Mouse (Mus musculus) ES-Bruce4 (cell line): ENCODE measurements around the gene Ing3. TPM values are rescaled to one million over a fixed set of nuclear protein-coding genes. Genes with fewer than 3 reads are reported as not detected.

ENCODE experiments used
- H3K27ac ChIP-seq: 2 replicates; pipeline ENCODE4 v1.5.1; 2012; ENCODE audit warnings: low read length, inconsistent platforms; ENCODE audit not compliant: insufficient read depth
- H3K27me3 ChIP-seq: 2 replicates; pipeline ENCODE4 v1.6.1; 2012; ENCODE audit warnings: mild to moderate bottlenecking, low read length, inconsistent platforms; ENCODE audit not compliant: control insufficient read depth, poor library complexity, insufficient read depth, severe bottlenecking
- H3K36me3 ChIP-seq: 2 replicates; pipeline ENCODE4 v1.6.1; 2012; ENCODE audit warnings: inconsistent platforms, mild to moderate bottlenecking, low read length, moderate library complexity; ENCODE audit not compliant: control insufficient read depth, poor library complexity, insufficient read depth, severe bottlenecking
- H3K4me1 ChIP-seq: one replicate; pipeline ENCODE4 v1.8.1; 2011; ENCODE audit warnings: low read length; ENCODE audit not compliant: control insufficient read depth, insufficient read depth
- H3K4me3 ChIP-seq: 2 replicates; pipeline ENCODE4 v1.5.1; 2011; ENCODE audit warnings: low read depth, mild to moderate bottlenecking, low read length
- H3K9ac ChIP-seq: 2 replicates; pipeline ENCODE4 v1.6.1; 2012; ENCODE audit warnings: low read depth, mild to moderate bottlenecking, inconsistent platforms; ENCODE audit not compliant: poor library complexity, severe bottlenecking
- H3K9me3 ChIP-seq: replicated peaks from 2 replicates; pipeline ENCODE4 v1.6.1; 2012; ENCODE audit warnings: mild to moderate bottlenecking, low read length, inconsistent platforms; ENCODE audit not compliant: control insufficient read depth, poor library complexity, insufficient read depth, severe bottlenecking
- CTCF ChIP-seq: IDR thresholded peaks from one replicate; pipeline ENCODE4 v1.8.1; 2011; ENCODE audit warnings: low read depth, low read length
- EP300 ChIP-seq: IDR thresholded peaks from 2 replicates; pipeline ENCODE4 v1.6.1; 2011; ENCODE audit warnings: low read depth, low read length; ENCODE audit not compliant: insufficient read depth
- POLR2A ChIP-seq: IDR thresholded peaks from one replicate; pipeline ENCODE4 v1.8.1; 2011; ENCODE audit warnings: low read length; ENCODE audit not compliant: insufficient read depth
- polyA plus RNA-seq: library from polyadenylated mRNA; stranded (reverse); fragments of >200 nt; gene quantifications from 2 replicates; pipeline ENCODE4 v1.2.4, GENCODE M21; 2011; ENCODE audit warnings: low read depth; ENCODE audit not compliant: missing spikeins, insufficient read depth, insufficient read length

Gene Ing3
- polyA plus RNA-seq, 1 experiment: 26.1 TPM

GRCm38 (mm10) chr6:22020696-22021095, 71.3 kb downstream of the Ing3 start:
- H3K36me3 ChIP-seq: no peaks in the 10 kb centered on the region

GRCm38 (mm10) chr6:22021315-22021714, 71.9 kb downstream of the Ing3 start:
- no peak for TF ChIP-seq POLR2A
- TF ChIP-seq CTCF: no peak
- no peak for TF ChIP-seq EP300
- no peaks in the 10 kb centered on the region for H3K9me3 ChIP-seq
- H3K27ac ChIP-seq: no peak overlapping the region
- no peaks in the 10 kb centered on the region for H3K27me3 ChIP-seq
- H3K4me1 ChIP-seq: peaks cover 2% of the 10 kb centered on the region
- H3K9ac ChIP-seq: no peak overlapping the region
- H3K4me3 ChIP-seq: no peak overlapping the region
- no peaks in the 10 kb centered on the region for H3K36me3 ChIP-seq

More at GRCm38 (mm10) chr6:22020696-22021095, 71.3 kb downstream of the Ing3 start:
- Histone ChIP-seq H3K27ac (no peak overlapping the region), H3K9ac (no peak overlapping the region), H3K4me1 (peaks cover 2% of the 10 kb centered on the region), H3K27me3 (no peaks in the 10 kb centered on the region), H3K9me3 (no peaks in the 10 kb centered on the region), H3K4me3 (no peak overlapping the region)
- TF ChIP-seq EP300 (no peak), CTCF (no peak), POLR2A (no peak)

- Histone ChIP-seq H3K36me3 (no peaks in the 10 kb centered on the region), H3K27me3 (no peaks in the 10 kb centered on the region), H3K9me3 (no peaks in the 10 kb centered on the region), H3K9ac (no peak overlapping the region), H3K4me1 (peaks cover 2% of the 10 kb centered on the region), H3K27ac (no peak overlapping the region), H3K4me3 (no peak overlapping the region)
- TF ChIP-seq POLR2A (no peak), EP300 (no peak), CTCF (no peak)
Observed at GRCm38 (mm10) chr6:22024168-22024567, 74.8 kb downstream of the Ing3 start.

Other genes starting within 250 kb of the Ing3 start
- 2.2 and 2.4 TPM in 2 replicates for gene Tspan12, start 97.1 kb upstream of the Ing3 start, polyA plus RNA-seq
- gene Cped1, start 36.3 kb downstream of the Ing3 start, polyA plus RNA-seq: 0.30 and 0.90 TPM in 2 replicates